Mouse (Mus musculus): Measurements from ENCODE around the gene Hnrnpul2. TPM values are rescaled to one million over a fixed set of nuclear protein-coding genes. Genes with fewer than 3 reads are reported as not detected.

The Hnrnpul2 gene
- total and polyA plus RNA-seq, 3 experiments: 39.4 to 174 (median 106) TPM

GRCm38 (mm10) chr19:8839908-8840791 lies 20.3 kb downstream of the Hnrnpul2 start:
- Histone ChIP-seq H3K9ac (ENCODE audit: control insufficient read depth, low read depth, low read length, poor library complexity, severe bottlenecking) (peak overlapping the region; percentile 83), H3K9me3 (replicated peaks; ENCODE audit: insufficient read depth, low read length) (no peaks in the 10 kb centered on the region), H3K27me3 (ENCODE audit: control insufficient read depth in 1 of 2, insufficient read depth in 2 of 2, low read length in 2 of 2) (no peaks in the 10 kb centered on the region), H3K4me3 (ENCODE audit: control insufficient read depth in 1 of 2, insufficient read depth in 1 of 2, low read depth in 2 of 2, low read length in 2 of 2) (peak overlapping the region; percentile 77 to 96), H3K4me1 (ENCODE audit: control insufficient read depth in 1 of 2, insufficient read depth in 2 of 2, low read length in 2 of 2) (peaks cover 3 to 17% of the 10 kb centered on the region in 2 experiments), H3K27ac (ENCODE audit: control insufficient read depth, low read depth, low read length) (no peak overlapping the region; the same call in 1 of the 2 replicates), H3K79me2 (ENCODE audit: control insufficient read depth, insufficient read depth, low read length, poor library complexity) (no peaks in the 10 kb centered on the region; the same call in 1 of the 2 replicates), H3K36me3 (ENCODE audit: control insufficient read depth in 1 of 2, insufficient read depth in 2 of 2, low read length in 2 of 2) (peaks cover 1 to 14% of the 10 kb centered on the region in 2 experiments)
- DNase-seq (ENCODE audit: low read depth, low spot score): peak; percentile 81
- TF ChIP-seq JUND (IDR thresholded peaks at IDR 0.05; ENCODE audit: low read depth, low read length) (no peak), TBP (IDR thresholded peaks at IDR 0.05; ENCODE audit: low read depth, low read length) (no peak), SMC3 (IDR thresholded peaks at IDR 0.05; ENCODE audit: low read depth, low read length) (no peak), POLR2A (IDR thresholded peaks at IDR 0.05; ENCODE audit: control insufficient read depth in 1 of 2, insufficient read depth in 1 of 2, low read depth in 1 of 2, low read length in 2 of 2, poor library complexity in 1 of 2) (peak; percentile 61 to 70; a peak in 3 of 4 replicates), NELFE (IDR thresholded peaks at IDR 0.05; ENCODE audit: low read depth, low read length) (peak; percentile 74), MYC (IDR thresholded peaks at IDR 0.05; ENCODE audit: low read depth, low read length) (no peak), CHD1 (IDR thresholded peaks at IDR 0.05; ENCODE audit: low read depth, low read length) (no peak), MEF2A (IDR thresholded peaks at IDR 0.05; ENCODE audit: extremely low read depth, insufficient replicate concordance, low read depth, low read length, poor library complexity, severe bottlenecking) (no peak), TCF12 (IDR thresholded peaks at IDR 0.05; ENCODE audit: low read depth, low read length) (0 out of 2 replicates have a peak, but pooled peaks have one; percentile 4), TAL1 (IDR thresholded peaks at IDR 0.05; ENCODE audit: low read length) (no peak), KAT2A (conservative IDR thresholded peaks at IDR 0.05; ENCODE audit: low read depth, low read length) (no peak), HCFC1 (IDR thresholded peaks at IDR 0.05; ENCODE audit: low read depth, low read length) (no peak; the same call in 1 of the 2 replicates), CTCF (IDR thresholded peaks at IDR 0.05 in 2 of 3, conservative IDR thresholded peaks at IDR 0.05 in 1 of 3; ENCODE audit: control insufficient read depth in 1 of 3, insufficient read depth in 1 of 3, low read depth in 2 of 3, low read length in 3 of 3, poor library complexity in 1 of 3, severe bottlenecking in 1 of 3) (0 out of 6 replicates have a peak, but pooled peaks of 1 of the 3 experiments have one; percentile 1), BHLHE40 (IDR thresholded peaks at IDR 0.05; ENCODE audit: borderline replicate concordance, low read depth, low read length) (no peak), ZKSCAN1 (IDR thresholded peaks at IDR 0.05; ENCODE audit: low read depth, low read length) (no peak), MAFK (IDR thresholded peaks at IDR 0.05; ENCODE audit: borderline replicate concordance, low read depth, low read length) (no peak), MXI1 (IDR thresholded peaks at IDR 0.05; ENCODE audit: low read depth, low read length) (peak; percentile 48), ZC3H11A (IDR thresholded peaks at IDR 0.05; ENCODE audit: low read depth, low read length) (no peak), ZMIZ1 (IDR thresholded peaks at IDR 0.05; ENCODE audit: low read depth, low read length) (0 out of 2 replicates have a peak, but pooled peaks have one; percentile 55), ELF1 (IDR thresholded peaks at IDR 0.05; ENCODE audit: low read depth, low read length) (peak; percentile 45; the same call in 1 of the 2 replicates), E2F4 (IDR thresholded peaks at IDR 0.05; ENCODE audit: borderline replicate concordance, low read depth, low read length) (no peak), POLR2AphosphoS2 (IDR thresholded peaks at IDR 0.05; ENCODE audit: low read length) (peak; percentile 60; the same call in 1 of the 2 replicates), RAD21 (IDR thresholded peaks at IDR 0.05; ENCODE audit: low read depth, low read length) (no peak), MYB (IDR thresholded peaks at IDR 0.05; ENCODE audit: low read depth, low read length) (no peak), USF2 (IDR thresholded peaks at IDR 0.05; ENCODE audit: borderline replicate concordance in 1 of 2, insufficient read depth in 1 of 2, low read depth in 1 of 2, low read length in 2 of 2) (no peak), GATA1 (IDR thresholded peaks at IDR 0.05; ENCODE audit: low read depth, low read length) (no peak), UBTF (IDR thresholded peaks at IDR 0.05; ENCODE audit: borderline replicate concordance, insufficient read depth, low read depth, low read length) (no peak), GABPA (IDR thresholded peaks at IDR 0.05; ENCODE audit: low read depth, low read length) (no peak), ETS1 (IDR thresholded peaks at IDR 0.05; ENCODE audit: low read depth, low read length) (0 out of 2 replicates have a peak, but pooled peaks have one; percentile 9), CHD2 (IDR thresholded peaks at IDR 0.05; ENCODE audit: low read length) (no peak), ZNF384 (IDR thresholded peaks at IDR 0.05; ENCODE audit: low read depth, low read length) (no peak), SIN3A (IDR thresholded peaks at IDR 0.05; ENCODE audit: low read length) (peak; percentile 57; the same call in 1 of the 2 replicates), RCOR1 (IDR thresholded peaks at IDR 0.05; ENCODE audit: low read depth, low read length) (no peak), NRF1 (IDR thresholded peaks at IDR 0.05; ENCODE audit: insufficient read depth, low read depth, low read length, poor library complexity, severe bottlenecking) (no peak), MAZ (IDR thresholded peaks at IDR 0.05; ENCODE audit: low read depth, low read length) (no peak)
